Mouse (Mus musculus): ENCODE measurements around the gene 1700017B05Rik.
"Not testable (repeated sequence)": the region's sequence is repeated elsewhere in the genome, so short reads cannot be mapped to it uniquely, and the experiment has no call there.

Gene 1700017B05Rik

DNA sequence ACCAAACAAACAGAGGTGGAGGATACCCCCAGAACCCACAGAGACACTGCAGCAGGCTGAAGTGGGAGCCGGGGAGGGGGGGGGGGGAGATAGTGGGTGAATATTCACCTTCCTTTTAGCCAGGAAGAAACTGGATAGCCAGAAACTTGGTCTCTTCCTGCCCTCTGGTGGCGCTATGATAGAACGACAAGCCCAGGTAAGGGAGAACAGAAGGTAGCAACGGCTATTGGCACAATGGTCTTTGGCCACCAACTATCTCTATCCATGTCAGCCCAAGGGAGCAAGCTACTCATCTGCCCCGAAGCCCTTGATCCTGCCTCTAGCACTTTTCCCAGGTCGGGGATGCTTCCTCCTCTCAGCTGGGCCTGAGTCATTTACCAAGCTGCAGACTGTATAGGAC is 42.1 kb downstream of the 1700017B05Rik start:
- DNase-seq (ENCODE audit: low spot score in 2 of 2) = peak; percentile 19 to 34

GRCm38 (mm10) chr9:57219511-57219910 is 42.9 kb downstream of the 1700017B05Rik start:
- no peak for DNase-seq (ENCODE audit: low spot score in 2 of 2)

- no peak for DNase-seq (ENCODE audit: low spot score in 2 of 2)
Observed at GRCm38 (mm10) chr9:57218776-57219175, 43.6 kb downstream of the 1700017B05Rik start.

- DNase-seq (ENCODE audit: low spot score in 2 of 2) = no peak
Observed at GRCm38 (mm10) chr9:57217220-57217619, 45.2 kb downstream of the 1700017B05Rik start.

DNA sequence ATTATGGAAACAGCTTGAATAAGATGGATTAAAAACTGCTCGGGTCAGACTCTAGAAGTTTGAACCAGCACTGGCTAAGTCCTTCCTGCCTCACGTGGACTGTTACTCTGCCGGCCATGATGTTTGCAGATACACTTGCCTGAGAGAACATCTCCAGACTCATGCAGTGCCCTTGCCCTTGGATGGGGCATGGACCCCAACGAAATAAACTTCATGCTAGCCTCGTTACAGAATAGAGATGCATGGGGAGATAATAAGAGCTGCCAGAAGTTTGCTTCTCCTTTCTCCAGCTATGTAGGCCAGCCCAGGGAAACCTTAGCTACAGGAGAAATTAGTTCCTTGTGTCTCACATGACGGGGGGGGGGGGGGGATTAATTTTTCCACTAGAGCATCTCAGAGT is 47.9 kb downstream of the 1700017B05Rik start:
- no peak for DNase-seq (ENCODE audit: low spot score in 2 of 2)

- no peak for DNase-seq (ENCODE audit: low spot score in 2 of 2)
Observed at GRCm38 (mm10) chr9:57212448-57213222, 49.8 kb downstream of the 1700017B05Rik start.

DNA sequence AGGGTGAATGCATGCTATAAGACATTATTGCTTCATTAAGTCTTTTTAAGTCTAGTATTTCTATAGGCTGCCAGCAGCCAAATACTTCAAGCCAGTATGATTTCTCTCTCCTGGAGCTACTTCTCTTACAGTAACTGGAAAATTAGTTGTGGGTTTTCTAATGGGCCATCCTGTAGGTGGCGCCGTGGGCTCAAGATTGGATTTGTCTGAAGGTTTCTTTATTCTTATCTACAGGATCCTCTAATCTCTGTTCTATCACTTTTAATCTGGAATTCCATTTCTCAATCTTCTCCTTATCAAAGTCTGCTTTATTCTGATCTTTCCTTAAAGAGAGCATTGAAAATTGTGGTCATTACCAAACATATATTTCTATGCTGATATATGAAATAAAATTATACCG is 53.1 kb downstream of the 1700017B05Rik start:
- DNase-seq (ENCODE audit: low spot score in 2 of 2) = peak in 1 of 2 experiments; percentile 21

DNA sequence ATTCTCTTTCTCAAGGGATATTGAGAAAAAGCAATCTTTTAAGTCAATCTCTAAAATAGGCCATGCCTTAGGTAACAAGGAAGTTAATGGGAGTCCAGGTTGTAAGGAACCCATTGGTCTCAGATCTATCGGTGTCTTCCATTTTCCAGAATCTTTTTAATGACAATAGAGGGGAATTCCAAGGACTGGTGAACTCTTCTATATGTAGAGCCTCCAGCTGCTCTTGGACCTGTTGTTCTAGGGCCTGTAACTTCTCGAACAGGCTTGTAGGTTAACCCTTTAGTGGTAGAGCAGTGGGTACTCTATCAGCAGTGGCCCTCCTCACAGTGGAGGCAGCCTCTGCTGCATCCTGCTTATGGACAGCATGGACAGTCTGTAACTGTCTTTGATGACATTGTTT is 55.5 kb downstream of the 1700017B05Rik start:
- no peak for DNase-seq (ENCODE audit: low spot score in 2 of 2)

DNA sequence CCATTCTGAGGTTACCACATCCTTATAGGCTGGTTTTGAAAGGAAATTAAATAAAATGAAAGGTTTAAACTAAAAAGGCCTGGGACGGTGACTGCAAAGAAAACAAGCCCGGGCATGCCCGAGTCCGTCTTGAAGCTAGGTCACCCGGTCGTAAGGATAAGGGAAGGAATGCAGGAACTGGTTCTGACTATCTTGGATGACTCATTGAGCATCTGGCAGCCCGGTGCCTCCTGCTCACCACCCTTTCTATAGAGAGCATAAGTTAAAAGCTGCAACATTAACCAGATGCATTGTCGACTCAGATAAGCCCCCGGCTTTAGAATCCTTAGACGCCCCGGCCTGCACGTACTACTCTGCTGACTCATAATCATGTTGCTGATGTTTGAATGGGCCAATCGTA is 58.8 kb downstream of the 1700017B05Rik start:
- DNase-seq (ENCODE audit: low spot score in 2 of 2) = not testable (repeated sequence)
